Mouse (Mus musculus) cerebellum, postnatal 10 days (tissue): Measurements from ENCODE around the gene Adamts16.

ENCODE experiments used
- DNase-seq, 2 experiments: peaks; one replicate each; pipeline ENCODE4 v3.0.0; 2021; ENCODE audit warnings: mixed read lengths in 2 of 2

The Adamts16 gene

DNA sequence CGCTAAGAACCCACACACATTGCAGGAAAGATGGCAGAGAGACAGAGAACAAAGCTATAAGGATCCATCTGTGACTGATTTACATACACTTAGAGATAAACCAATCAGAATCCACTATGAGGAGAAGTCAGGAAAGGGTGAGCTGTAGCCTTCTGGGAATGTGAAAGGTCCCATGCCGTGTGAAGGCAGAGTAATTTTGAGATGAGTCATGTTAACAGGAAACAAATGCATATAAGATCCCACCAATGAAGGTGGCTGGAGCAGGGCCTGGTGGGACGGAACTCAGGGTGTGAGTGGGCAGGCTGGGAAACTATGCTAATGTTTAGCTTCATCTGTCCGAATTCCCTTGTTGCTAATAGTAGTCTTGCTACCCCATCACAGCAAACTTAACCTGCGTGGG lies 128.3 kb downstream of the Adamts16 start:
- no peak for DNase-seq

DNA sequence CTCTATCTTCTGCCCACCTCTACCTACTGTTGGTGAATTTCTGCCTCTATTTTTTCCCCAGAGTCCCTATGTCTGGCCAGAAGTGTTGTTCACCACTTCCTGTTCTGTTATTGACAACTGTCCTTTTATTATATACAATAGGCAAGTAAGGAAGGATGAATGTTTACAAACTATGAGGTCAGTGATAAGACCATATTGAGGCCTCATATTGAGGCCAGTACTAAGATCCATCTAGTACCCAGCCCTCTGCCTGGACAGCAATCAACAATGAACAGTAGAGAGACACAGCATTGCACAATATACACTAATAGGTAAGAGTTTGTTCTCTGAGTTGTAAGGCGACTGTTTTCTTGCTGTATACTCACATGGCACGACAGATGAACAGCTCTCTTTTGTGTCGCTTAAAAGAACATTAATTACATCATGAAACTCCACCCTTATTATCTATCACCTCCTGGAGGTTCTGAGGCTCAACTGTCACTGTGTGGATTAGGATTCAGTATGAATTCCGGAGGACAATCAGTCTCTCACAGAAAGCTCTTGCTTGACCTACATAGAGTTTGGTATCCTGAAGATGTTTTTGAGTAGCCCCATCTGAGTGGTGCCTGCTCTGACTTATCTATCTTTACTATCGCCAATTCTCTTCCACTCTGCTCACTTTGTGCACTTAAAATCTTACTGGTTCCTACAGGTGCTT lies 134.3 kb downstream of the Adamts16 start:
- DNase-seq = no peak

DNA sequence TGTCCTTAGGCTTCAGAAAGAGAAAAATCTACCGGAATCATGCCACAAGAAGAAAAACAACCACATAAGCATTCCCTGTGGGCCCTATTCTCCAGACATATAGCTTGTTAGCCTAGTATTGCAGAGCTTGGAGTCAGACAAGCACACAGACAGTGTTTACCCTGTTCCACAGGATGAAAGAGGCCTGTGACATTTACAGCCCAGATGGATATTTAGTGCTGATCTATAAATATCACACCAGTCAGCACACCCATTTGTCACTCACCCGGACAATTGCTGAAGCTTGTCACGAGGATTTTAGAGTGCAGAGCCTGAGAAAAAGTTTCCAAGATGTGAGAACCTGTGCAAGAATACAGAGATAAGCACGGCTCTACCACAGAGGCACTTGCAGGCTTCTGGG lies 138.7 kb downstream of the Adamts16 start:
- no peak for DNase-seq

DNA sequence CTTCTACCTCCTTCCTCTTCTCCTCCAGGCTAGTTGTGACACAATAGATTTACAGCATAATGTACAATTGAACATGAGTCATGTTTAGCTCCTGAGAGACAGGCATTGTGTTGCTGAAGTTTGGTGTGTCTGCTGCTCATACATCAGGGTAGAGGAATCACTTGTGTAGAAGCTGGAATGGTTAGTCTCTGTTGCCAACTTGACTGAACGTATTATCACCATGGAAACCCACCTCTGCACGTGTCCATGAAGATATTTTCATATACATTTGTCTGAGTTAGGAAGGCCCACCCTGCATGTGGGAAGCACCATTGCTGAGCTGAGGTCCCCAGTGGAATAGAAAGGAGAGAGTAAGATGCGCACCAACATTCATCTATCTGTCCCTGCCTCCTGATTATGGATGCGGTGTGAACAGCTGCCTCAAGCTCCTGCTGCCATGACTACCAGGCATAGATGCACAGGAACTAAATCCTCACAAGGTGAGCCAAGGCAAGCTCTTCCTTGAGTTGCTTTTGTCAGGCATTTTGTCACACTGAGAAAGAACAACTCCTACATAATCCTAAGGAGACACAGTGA lies 142.7 kb downstream of the Adamts16 start:
- no peak for DNase-seq

DNA sequence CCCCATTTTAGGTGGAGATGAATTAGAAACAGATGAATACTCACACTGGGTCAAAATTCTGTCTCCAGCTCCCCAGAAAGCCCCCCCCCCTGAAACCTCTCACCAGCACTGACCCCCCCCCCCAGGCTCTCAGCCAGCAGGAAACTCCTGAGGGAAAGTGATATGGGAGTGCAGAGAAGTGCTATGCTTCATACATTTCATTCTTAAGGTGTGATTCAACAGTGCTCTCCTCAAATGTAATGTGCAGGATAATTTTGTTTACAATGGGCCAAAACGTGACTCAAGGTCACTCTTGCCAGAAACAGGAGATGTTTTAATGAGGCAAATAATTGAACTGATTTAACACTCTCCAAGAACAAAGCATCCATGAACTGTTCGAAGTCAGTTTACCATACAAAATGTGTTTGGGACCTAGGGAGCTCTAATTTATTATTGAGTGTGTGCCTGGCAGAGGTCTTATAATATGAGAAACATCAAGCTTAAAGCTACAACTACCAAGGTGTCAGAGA lies 152.1 kb downstream of the Adamts16 start:
- no peak for DNase-seq

DNA sequence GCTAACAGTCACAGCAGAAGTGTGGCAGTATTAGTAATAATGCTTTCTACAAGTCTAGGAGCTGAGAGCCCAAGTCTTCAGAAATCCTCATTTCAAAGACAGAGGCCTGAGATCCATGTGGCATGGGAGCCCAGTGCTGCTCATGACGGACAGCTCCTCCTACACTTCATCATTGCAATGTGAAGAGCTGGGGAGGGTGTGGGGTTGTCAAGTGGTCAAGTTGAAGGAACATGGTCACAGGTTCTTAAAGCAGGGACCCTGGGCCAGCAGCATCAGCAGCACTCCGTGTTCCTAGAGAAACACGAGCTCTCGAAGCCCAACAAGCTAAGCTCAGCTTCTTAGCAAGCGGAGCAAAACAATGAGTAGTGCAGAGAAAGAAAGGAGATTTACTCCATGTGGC lies 155.8 kb downstream of the Adamts16 start:
- no peak for DNase-seq

DNA sequence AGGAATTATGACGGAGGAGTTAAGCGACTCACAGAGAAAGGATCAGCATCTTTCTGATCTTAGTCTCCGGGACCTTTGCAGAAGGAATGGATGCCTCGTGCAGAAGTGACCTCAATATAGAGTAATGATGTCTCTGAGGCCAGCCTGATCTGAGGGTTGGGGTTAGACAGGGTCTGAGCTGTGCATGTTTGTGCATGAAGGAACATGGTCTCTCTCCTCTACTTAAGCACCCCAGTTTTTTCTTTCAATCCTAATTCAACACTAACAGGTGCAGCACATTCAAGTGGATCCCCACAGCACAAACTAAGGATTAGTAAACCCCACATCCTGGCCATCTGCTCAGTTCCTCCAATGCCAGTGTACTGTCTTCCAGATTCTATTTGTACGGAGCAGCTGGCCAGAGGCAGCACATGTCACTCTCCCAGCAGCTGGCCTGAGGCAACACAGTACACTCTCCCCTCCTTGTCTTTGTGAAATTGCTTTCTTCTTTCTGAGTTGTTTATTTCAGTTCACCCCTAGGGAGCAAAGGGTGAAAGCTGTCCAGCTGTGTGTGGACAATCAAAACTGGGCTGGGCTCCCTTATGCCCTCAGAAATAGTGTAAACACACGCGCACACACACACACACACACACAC lies 156.5 kb downstream of the Adamts16 start:
- DNase-seq = no peak

DNA sequence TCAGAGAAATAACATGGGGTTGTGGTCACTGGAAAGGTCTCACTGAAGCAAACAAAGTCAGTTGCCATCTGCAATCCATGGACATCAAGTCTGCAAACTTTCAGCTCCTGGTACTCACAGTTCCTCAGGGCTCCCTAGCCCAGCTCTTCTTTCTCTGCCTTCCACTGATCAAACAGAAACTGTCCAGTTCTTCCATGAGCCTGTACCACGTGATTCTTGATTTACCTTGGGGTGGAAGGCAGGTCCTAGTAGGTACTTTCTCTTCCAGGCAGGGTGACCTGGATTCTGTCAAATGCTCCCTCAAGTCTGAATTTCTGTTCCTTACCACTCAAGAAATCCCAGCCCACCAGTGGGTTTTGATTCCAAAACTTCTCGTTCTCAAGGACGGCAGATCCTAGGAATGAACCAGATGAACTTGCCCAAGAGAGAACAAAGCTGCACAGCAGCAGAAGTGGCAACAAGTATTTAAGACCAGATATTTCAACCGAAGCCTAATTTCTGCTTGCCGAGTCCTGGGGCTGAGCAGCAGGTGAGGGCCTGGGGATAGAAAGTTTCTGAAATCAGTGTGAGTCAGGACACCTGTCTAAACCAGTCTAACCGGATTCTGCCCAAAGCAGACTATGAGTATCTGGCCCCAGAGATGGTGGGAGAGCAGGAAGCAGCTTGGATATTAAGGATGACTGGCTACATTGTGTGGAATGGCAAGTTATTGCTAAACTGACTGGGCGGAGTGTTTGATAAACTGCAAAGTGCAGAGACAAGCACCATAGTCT lies 160.0 kb downstream of the Adamts16 start:
- DNase-seq = no peak

DNA sequence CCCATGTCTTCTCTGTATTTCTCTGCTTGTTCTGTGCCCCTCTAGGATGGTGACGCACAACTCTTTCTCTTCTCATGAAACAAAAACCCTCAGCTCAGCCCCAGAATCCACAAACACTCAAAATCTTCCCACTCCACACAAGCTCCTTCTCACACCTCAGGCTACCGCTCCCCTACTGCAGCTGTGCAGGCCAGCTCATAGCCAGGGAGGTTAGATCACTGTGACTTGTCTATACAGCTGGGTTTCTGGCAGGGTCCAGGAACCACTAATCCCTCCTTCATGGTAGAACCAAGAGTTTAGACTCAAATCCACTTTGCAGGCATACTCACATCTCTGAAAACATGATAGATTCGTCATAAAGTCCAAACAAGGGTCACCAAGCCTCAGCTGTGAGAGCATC lies 161.3 kb downstream of the Adamts16 start:
- no peak for DNase-seq
